Mouse (Mus musculus) forebrain, embryonic 15.5 days (tissue): ENCODE results near the gene Cluh. TPM values are rescaled to one million over a fixed set of nuclear protein-coding genes. Genes with fewer than 3 reads are reported as not detected.

Source experiments
- ATAC-seq: fragments of 200-750 bp; cut with Nextera tagmentation; replicated peaks from 2 replicates; pipeline ENCODE4 v1.8.0; 2017; ENCODE audit warnings: mild to moderate bottlenecking, moderate TSS enrichment, moderate library complexity
- H3K27ac ChIP-seq: fragments of 300-500 bp; sonication (generic); replicated peaks from 2 replicates; pipeline ENCODE4 v1.5.1; 2015; ENCODE audit warnings: mild to moderate bottlenecking, inconsistent platforms
- H3K27me3 ChIP-seq: fragments of 300-500 bp; sonication (generic); 2 replicates; pipeline ENCODE4 v1.6.1; 2015; ENCODE audit warnings: inconsistent platforms
- H3K36me3 ChIP-seq: fragments of 300-500 bp; sonication (generic); 2 replicates; pipeline ENCODE4 v1.6.1; 2015; ENCODE audit warnings: mild to moderate bottlenecking, inconsistent platforms
- H3K4me1 ChIP-seq: fragments of 300-500 bp; sonication (generic); 2 replicates; pipeline ENCODE4 v1.6.1; 2015; ENCODE audit warnings: inconsistent platforms
- H3K4me2 ChIP-seq: fragments of 300-500 bp; sonication (generic); replicated peaks from 2 replicates; pipeline ENCODE4 v1.6.1; 2015; ENCODE audit warnings: mild to moderate bottlenecking, inconsistent platforms
- H3K4me3 ChIP-seq: fragments of 300-500 bp; sonication (generic); 2 replicates; pipeline ENCODE4 v1.5.1; 2015; ENCODE audit warnings: mild to moderate bottlenecking, inconsistent platforms
- H3K9ac ChIP-seq: fragments of 300-500 bp; sonication (generic); replicated peaks from 2 replicates; pipeline ENCODE4 v1.6.1; 2015; ENCODE audit warnings: mild to moderate bottlenecking, inconsistent platforms
- H3K9me3 ChIP-seq: fragments of 300-500 bp; sonication (generic); 2 replicates; pipeline ENCODE4 v1.6.1; 2016; ENCODE audit warnings: inconsistent platforms
- WGBS: fragments of 180-500 bp; shearing (Covaris S2); methylation state at CpG from one replicate; pipeline ENCODE4 v1.1.7; 2015; ENCODE audit warnings: mixed read lengths; 5-methylcytosine and 5-hydroxymethylcytosine counted together
- polyA plus RNA-seq: library from polyadenylated mRNA; unstranded; fragments of >200 nt; fragmentation: Nextera tagmentation; extraction: Ambion mirVana; gene quantifications from 2 replicates; pipeline ENCODE4 v1.2.1, GENCODE M21; 2015

Gene Cluh
- polyA plus RNA-seq, 1 experiment from 2014 or later, result 11.9 TPM

- no peaks in the 10 kb centered on the region; the same call in 1 of the 2 replicates for H3K36me3 ChIP-seq
- no peak for ATAC-seq
- no peak overlapping the region for H3K9ac ChIP-seq
- no peaks in the 10 kb centered on the region for H3K9me3 ChIP-seq
- H3K27ac ChIP-seq, result no peak overlapping the region
- peaks cover 12% of the 10 kb centered on the region for H3K27me3 ChIP-seq
- H3K4me3 ChIP-seq, result no peak overlapping the region
- peaks cover 5% of the 10 kb centered on the region for H3K4me1 ChIP-seq
- H3K4me2 ChIP-seq, result no peak overlapping the region
These were observed 24.0 kb upstream of the Cluh start for GRCm38 (mm10) chr11:74625333-74625732.

DNA sequence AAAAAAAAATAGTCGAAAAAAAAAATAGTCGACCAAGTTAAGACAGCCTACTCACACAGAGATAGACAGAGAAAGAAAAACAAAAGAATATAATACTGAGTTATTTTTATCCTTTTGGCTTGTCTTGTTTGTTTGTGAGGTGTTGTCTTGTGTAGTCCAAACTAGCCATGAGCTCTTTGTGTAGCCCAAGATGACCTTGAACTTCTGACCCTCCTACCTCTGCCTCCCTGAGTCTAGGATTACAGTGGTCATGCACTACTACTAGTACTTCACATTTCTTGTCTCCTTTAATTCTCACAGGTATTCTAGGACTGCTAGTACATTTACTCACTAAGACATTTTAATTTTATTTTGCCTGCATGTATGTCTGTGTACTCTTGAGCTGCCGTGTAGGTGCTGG lies 21.8 kb upstream of the Cluh start:
- no peak overlapping the region for H3K4me3 ChIP-seq
- 80% methylated on average over 3 of the region's 3 CpGs for whole genome bisulfite sequencing
- no peak for ATAC-seq
- H3K4me1 ChIP-seq, result no peaks in the 10 kb centered on the region
- no peaks in the 10 kb centered on the region; the same call in 1 of the 2 replicates for H3K36me3 ChIP-seq
- no peaks in the 10 kb centered on the region for H3K27me3 ChIP-seq
- H3K27ac ChIP-seq, result no peak overlapping the region
- no peak overlapping the region for H3K4me2 ChIP-seq
- H3K9me3 ChIP-seq, result no peaks in the 10 kb centered on the region
- no peak overlapping the region for H3K9ac ChIP-seq

DNA sequence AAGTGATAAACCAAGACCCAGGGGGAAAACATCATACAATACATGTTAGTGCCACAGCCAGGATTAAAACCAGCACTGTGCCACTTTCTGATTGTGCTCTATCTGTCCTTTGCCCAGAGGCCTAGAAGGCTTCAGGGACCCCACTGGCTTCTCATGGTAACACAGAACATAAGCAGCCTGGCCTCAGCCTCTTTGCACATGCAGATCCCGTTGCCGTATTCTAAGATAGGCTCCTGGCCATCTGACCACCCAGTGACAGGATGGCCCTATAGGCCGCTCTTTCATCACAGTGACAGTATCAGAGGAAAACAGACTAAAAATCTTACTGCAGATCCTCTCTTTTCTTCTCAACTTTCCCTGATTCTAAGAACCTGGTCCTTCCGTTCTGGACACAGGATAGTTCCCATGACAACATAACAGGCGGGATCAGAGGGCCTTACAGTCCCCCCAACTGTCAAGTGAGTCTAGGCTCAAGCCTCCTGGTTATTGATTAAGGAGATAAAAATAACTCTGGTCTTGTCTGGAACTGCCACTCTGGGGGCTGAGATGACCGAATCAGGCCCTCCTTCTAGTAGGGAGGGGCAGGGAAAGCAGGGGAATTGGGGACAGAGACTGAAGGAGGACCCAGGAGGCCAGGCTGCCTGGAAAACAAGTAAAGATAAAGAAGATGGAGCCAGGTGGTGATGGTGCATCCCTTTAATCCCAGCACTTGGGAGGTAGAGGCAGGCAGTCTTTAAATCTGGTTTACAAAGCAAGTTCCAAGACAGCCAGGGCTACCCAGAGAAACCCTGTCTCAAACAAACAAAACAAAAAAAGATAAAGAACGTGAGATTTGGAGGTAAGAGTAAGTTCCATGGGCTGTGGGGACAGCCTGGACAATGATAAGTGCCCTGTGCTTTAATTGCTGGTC lies 17.2 kb upstream of the Cluh start:
- H3K4me1 ChIP-seq, result peaks cover under 1% of the 10 kb centered on the region
- no peaks in the 10 kb centered on the region for H3K9me3 ChIP-seq
- H3K4me3 ChIP-seq, result no peak overlapping the region
- WGBS, result 72% methylated on average over 7 of the region's 7 CpGs
- H3K27ac ChIP-seq, result no peak overlapping the region
- H3K9ac ChIP-seq, result no peak overlapping the region
- H3K36me3 ChIP-seq, result no peaks in the 10 kb centered on the region; the same call in 1 of the 2 replicates
- H3K4me2 ChIP-seq, result no peak overlapping the region
- no peak for ATAC-seq
- H3K27me3 ChIP-seq, result 0 out of 2 replicates have a peak, but pooled peaks cover 3% of the 10 kb centered on the region

DNA sequence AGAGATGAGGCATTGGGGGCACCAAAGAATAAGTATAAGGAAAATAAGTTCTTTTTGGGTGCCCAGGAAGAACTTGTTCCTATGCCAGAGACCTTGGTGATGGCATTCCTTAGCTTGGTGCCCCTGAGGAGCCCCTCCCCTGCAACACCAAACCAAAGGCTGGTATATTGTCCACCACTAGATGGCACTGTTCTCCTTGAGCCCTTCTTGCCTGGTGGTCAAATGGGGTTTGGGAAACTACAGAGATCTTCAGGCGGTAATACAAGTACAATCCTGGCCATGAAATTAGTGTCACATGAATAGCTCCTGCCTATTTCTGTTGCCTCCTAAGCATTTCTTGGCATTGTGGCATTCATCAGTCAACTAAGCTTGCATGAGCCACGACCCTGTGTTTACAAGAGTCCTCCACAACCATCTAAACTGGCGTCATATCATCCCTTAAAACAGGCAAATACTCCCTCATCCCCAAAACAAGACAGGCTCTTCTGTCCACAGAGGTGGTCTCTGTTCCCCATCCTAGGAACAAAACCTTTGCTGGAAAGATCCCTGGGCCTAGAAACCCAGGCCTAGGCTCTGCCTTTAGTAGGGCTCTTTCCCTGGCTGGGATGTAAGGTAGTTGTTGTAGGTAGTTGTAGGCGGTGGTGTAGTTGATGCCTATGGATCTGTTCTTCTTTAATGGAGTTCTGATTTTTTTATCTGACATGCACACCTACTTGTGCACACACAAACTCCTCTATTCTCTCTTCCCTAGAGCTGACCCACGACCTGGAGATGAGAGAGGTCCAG lies 14.6 kb upstream of the Cluh start:
- ATAC-seq, result no peak
- H3K27me3 ChIP-seq, result 0 out of 2 replicates have a peak, but pooled peaks cover 3% of the 10 kb centered on the region
- no peaks in the 10 kb centered on the region for H3K9me3 ChIP-seq
- 63% methylated on average over 5 of the region's 5 CpGs for WGBS
- no peak overlapping the region for H3K4me3 ChIP-seq
- H3K36me3 ChIP-seq, result no peaks in the 10 kb centered on the region; the same call in 1 of the 2 replicates
- H3K27ac ChIP-seq, result no peak overlapping the region
- H3K9ac ChIP-seq, result no peak overlapping the region
- H3K4me2 ChIP-seq, result no peak overlapping the region
- peaks cover 19% of the 10 kb centered on the region for H3K4me1 ChIP-seq

- Histone ChIP-seq H3K27ac (peak overlapping the region; percentile 89), H3K4me3 (peak overlapping the region; percentile 68), H3K9me3 (no peaks in the 10 kb centered on the region), H3K36me3 (no peaks in the 10 kb centered on the region), H3K9ac (peak overlapping the region; percentile 77), H3K4me1 (peaks cover 19% of the 10 kb centered on the region), H3K27me3 (0 out of 2 replicates have a peak, but pooled peaks cover 3% of the 10 kb centered on the region), H3K4me2 (peak overlapping the region; percentile 94)
- WGBS, result 17% methylated on average over 8 of the region's 8 CpGs
- peak; percentile 30; the same call in 1 of the 2 replicates for ATAC-seq
These were observed 11.8 kb upstream of the Cluh start for GRCm38 (mm10) chr11:74637486-74637885.

DNA sequence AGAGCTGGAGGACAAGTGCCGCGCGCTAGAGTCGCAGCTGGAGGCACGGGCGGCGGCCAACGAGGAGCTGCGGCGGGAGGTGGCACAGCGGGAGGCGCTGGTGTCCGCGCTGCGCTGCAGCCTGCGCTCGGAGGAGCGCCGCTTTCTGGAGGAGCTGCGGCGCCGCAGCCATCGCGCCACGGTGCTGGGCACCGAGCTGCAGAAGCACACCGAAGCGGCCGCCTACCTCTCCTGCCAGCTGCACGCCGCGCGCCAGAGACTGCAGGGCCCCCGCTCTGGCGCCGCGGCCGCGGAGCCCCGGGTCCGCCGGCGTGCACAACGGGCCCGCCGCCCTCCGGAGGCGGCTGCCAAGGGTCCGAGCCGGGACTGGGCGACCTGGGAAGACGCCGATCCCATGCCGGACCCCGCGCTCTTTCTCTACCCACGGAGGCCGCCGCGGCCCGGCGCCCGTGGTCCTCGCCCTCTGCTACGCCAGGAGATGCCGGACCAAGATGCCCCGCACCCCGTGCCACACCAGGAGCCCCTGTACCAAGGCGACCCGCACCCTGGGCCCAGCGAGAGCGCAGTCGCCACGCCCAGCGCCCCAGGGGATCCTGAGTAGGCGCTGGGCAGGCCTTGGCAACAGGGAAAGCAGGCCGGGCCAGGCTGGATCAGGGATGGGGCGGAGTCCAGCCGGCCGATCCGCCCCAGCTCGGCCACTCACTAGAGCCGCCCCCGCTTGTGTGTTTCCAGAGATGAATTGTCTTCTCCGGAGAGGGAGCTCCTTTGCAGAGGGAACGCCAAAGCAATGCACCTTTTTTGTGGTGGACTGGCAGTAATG lies 11.1 kb upstream of the Cluh start:
- no peaks in the 10 kb centered on the region for H3K9me3 ChIP-seq
- WGBS, result under 1% methylated on average over 81 of the region's 86 CpGs
- H3K9ac ChIP-seq, result peak overlapping the region; percentile 77
- H3K4me3 ChIP-seq, result peak overlapping the region; percentile 68
- H3K36me3 ChIP-seq, result no peaks in the 10 kb centered on the region
- peak overlapping the region; percentile 89 for H3K27ac ChIP-seq
- peak overlapping the region; percentile 94 for H3K4me2 ChIP-seq
- 0 out of 2 replicates have a peak, but pooled peaks cover 3% of the 10 kb centered on the region for H3K27me3 ChIP-seq
- ATAC-seq, result peak; percentile 84
- H3K4me1 ChIP-seq, result peaks cover 19% of the 10 kb centered on the region

DNA sequence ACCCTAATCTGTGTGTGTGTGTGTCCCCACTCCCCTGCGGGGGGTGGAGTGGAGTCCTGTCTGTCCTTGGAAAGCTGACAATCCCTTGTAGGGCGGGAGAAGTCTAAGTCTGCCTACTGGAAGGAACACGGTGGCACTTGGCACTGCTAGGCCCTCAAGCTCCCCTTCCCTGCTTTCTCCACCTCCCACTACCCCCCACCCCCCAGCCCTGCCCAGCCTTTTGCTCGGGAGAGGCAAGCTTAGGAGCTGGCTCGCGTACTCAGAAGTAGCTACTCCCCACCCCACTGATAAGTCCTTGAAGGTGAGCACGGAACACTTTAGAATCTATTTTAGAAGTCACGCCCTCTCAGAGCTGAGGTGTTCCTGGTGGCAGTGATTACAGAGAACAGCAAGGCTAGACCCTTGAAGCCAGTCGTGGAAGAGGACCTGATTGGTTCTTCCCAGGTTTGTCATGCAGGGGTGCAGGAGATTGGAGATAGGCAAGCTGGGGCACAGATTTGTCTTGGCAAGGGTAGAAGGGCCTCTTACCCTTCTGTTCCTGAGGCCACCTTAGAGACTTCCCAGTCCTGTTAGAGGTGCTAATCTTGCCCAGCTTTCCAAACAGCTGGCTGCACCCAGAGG lies 10.4 kb upstream of the Cluh start:
- 9% methylated on average over 9 of the region's 9 CpGs for WGBS
- Histone ChIP-seq H3K4me1 (peaks cover 19% of the 10 kb centered on the region), H3K27ac (peak overlapping the region; percentile 89), H3K36me3 (no peaks in the 10 kb centered on the region), H3K27me3 (0 out of 2 replicates have a peak, but pooled peaks cover 3% of the 10 kb centered on the region), H3K9ac (peak overlapping the region; percentile 77), H3K4me3 (peak overlapping the region; percentile 68), H3K4me2 (peak overlapping the region; percentile 94), H3K9me3 (no peaks in the 10 kb centered on the region)
- peak; percentile 36 for ATAC-seq

DNA sequence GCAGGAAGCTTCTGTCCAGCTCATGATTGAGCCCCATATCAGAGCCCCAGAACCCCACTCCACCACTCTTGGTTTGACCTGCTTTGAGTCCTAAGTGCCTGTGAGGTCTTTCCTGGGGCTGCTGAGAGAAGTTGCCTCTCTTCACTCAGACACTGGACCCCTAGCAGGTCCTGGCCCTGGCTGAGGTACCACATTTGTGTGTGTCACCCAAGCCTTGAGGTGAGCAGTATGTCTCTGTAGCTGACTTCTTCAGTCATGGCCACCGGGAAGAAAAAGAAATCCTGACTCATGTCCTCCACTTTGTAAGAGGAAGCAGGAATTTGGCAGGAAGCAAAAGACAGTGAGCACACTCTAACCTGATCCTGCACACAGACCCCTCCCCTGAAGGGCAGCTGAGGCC lies 9.7 kb upstream of the Cluh start:
- Histone ChIP-seq H3K9ac (no peak overlapping the region), H3K4me2 (no peak overlapping the region), H3K36me3 (no peaks in the 10 kb centered on the region), H3K27ac (no peak overlapping the region), H3K4me3 (no peak overlapping the region), H3K9me3 (no peaks in the 10 kb centered on the region), H3K4me1 (peaks cover 19% of the 10 kb centered on the region), H3K27me3 (0 out of 2 replicates have a peak, but pooled peaks cover 3% of the 10 kb centered on the region)
- 68% methylated on average over 1 of the region's 1 CpGs for WGBS
- no peak for ATAC-seq

DNA sequence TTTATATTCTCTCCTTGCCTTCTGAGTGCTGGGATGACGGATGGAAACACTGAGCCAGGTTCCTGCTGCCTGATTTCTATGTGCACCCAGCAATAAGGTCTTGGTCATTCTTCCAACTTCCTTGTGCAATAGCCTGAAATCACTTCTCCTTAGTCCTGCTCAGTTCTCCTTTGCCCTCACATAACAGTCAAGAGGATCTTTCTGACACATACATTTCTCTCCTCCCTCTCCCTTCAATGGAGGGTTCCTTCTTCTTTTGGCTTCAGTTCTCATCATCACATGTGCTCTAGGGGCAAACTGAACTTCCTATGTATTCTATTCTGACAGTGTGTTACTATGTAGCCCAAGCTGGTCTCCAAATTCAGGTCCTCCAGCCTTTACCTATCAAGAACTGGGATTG lies 1.3 kb upstream of the Cluh start:
- WGBS, result 81% methylated on average over 1 of the region's 1 CpGs
- H3K4me2 ChIP-seq, result no peak overlapping the region

DNA sequence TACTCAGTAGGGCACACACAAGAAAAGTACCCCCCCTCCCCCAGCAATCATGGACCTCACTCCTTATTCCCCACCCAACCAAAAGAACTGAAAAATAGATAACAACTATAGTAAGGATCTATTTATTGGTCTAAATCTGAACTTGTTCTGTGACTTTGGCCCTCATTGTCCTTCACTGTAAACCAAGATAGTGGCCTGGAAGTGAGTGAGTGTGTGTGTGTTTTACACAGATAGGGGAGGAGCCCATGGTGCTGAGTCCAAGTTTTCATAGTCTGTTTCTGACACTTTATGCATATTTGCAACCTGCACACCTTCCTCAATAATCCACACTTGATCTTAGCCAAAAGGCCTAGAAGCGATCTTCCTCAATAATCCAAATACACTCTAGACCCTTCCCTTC lies 619 bp upstream of the Cluh start:
- WGBS, result 3% methylated on average over 1 of the region's 1 CpGs
- H3K27ac ChIP-seq, result peak overlapping the region; percentile 75
- no peak for ATAC-seq
- peak overlapping the region; percentile 86 for H3K4me2 ChIP-seq
- no peaks in the 10 kb centered on the region for H3K27me3 ChIP-seq
- peak overlapping the region; percentile 85 for H3K9ac ChIP-seq
- H3K4me1 ChIP-seq, result peaks cover 28% of the 10 kb centered on the region
- peak overlapping the region; percentile 100 for H3K4me3 ChIP-seq
- no peaks in the 10 kb centered on the region for H3K36me3 ChIP-seq
- H3K9me3 ChIP-seq, result no peaks in the 10 kb centered on the region

More for the DNA sequence above, 1.3 kb upstream of the Cluh start:
- no peaks in the 10 kb centered on the region for H3K9me3 ChIP-seq
- no peak for ATAC-seq
- no peaks in the 10 kb centered on the region for H3K36me3 ChIP-seq
- H3K27ac ChIP-seq, result no peak overlapping the region
- H3K4me1 ChIP-seq, result peaks cover 25% of the 10 kb centered on the region
- H3K27me3 ChIP-seq, result no peaks in the 10 kb centered on the region
- no peak overlapping the region for H3K9ac ChIP-seq
- H3K4me3 ChIP-seq, result no peak overlapping the region
